Mouse (Mus musculus) midbrain, embryonic 15.5 days (tissue): ENCODE measurements around the gene Ksr2. TPM values are rescaled to one million over a fixed set of nuclear protein-coding genes. Genes with fewer than 3 reads are reported as not detected.

Experiments used
- ATAC-seq: fragments of 200-750 bp; cut with Nextera tagmentation; replicated peaks from 2 replicates; pipeline ENCODE4 v1.8.0; 2017; ENCODE audit warnings: moderate TSS enrichment
- H3K27ac ChIP-seq: fragments of 300-500 bp; sonication (generic); 2 replicates; pipeline ENCODE4 v1.5.1; 2015; ENCODE audit warnings: mild to moderate bottlenecking, inconsistent platforms
- H3K27me3 ChIP-seq: fragments of 300-500 bp; sonication (generic); replicated peaks from 2 replicates; pipeline ENCODE4 v1.6.1; 2015; ENCODE audit warnings: inconsistent platforms
- H3K36me3 ChIP-seq: fragments of 300-500 bp; sonication (generic); replicated peaks from 2 replicates; pipeline ENCODE4 v1.6.1; 2015; ENCODE audit warnings: inconsistent platforms
- H3K4me1 ChIP-seq: fragments of 300-500 bp; sonication (generic); 2 replicates; pipeline ENCODE4 v1.6.1; 2015; ENCODE audit warnings: inconsistent platforms
- H3K4me2 ChIP-seq: fragments of 300-500 bp; sonication (generic); 2 replicates; pipeline ENCODE4 v1.6.1; 2015; ENCODE audit warnings: inconsistent platforms, mild to moderate bottlenecking, moderate library complexity
- H3K4me3 ChIP-seq: fragments of 300-500 bp; sonication (generic); 2 replicates; pipeline ENCODE4 v1.5.1; 2015; ENCODE audit warnings: mild to moderate bottlenecking, inconsistent platforms
- H3K9ac ChIP-seq: fragments of 300-500 bp; sonication (generic); 2 replicates; pipeline ENCODE4 v1.6.1; 2015; ENCODE audit warnings: mild to moderate bottlenecking, inconsistent platforms
- H3K9me3 ChIP-seq: fragments of 300-500 bp; sonication (generic); 2 replicates; pipeline ENCODE4 v1.6.1; 2016; ENCODE audit warnings: inconsistent platforms
- WGBS: fragments of 180-500 bp; shearing (Covaris S2); methylation state at CpG from one replicate; pipeline ENCODE4 v1.1.7; 2015; ENCODE audit warnings: mixed read lengths; 5-methylcytosine and 5-hydroxymethylcytosine counted together
- polyA plus RNA-seq: library from polyadenylated mRNA; unstranded; fragments of >200 nt; fragmentation: Nextera tagmentation; extraction: Ambion mirVana; gene quantifications from 2 replicates; pipeline ENCODE4 v1.2.1, GENCODE M21; 2015

The Ksr2 gene
- polyA plus RNA-seq, 1 experiment from 2014 or later: 10.2 TPM

GRCm38 (mm10) chr5:117554505-117554904 is 140.7 kb downstream of the Ksr2 start:
- Histone ChIP-seq H3K27me3 (no peaks in the 10 kb centered on the region), H3K4me1 (peaks cover 5% of the 10 kb centered on the region; the same call in 1 of the 2 replicates), H3K4me2 (no peak overlapping the region), H3K9me3 (no peaks in the 10 kb centered on the region), H3K9ac (no peak overlapping the region), H3K27ac (no peak overlapping the region), H3K36me3 (no peaks in the 10 kb centered on the region), H3K4me3 (no peak overlapping the region)
- WGBS: 87% methylated on average over 4 of the region's 4 CpGs
- no peak for ATAC-seq

- H3K27me3 ChIP-seq: no peaks in the 10 kb centered on the region
- no peaks in the 10 kb centered on the region for H3K9me3 ChIP-seq
- no peaks in the 10 kb centered on the region for H3K36me3 ChIP-seq
- H3K4me3 ChIP-seq: no peak overlapping the region
- WGBS: 75% methylated on average over 9 of the region's 9 CpGs
- 0 out of 2 replicates have a peak, but pooled peaks cover under 1% of the 10 kb centered on the region for H3K4me1 ChIP-seq
- H3K4me2 ChIP-seq: no peak overlapping the region
- no peak overlapping the region for H3K9ac ChIP-seq
- no peak for ATAC-seq
- H3K27ac ChIP-seq: no peak overlapping the region
Measured at GRCm38 (mm10) chr5:117556570-117556969, 142.8 kb downstream of the Ksr2 start.

- H3K4me1 ChIP-seq: peaks cover 1% of the 10 kb centered on the region; the same call in 1 of the 2 replicates
- no peak overlapping the region for H3K4me3 ChIP-seq
- 89% methylated on average over 2 of the region's 2 CpGs for WGBS
Measured at GRCm38 (mm10) chr5:117561080-117561479, 147.3 kb downstream of the Ksr2 start.

GRCm38 (mm10) chr5:117566051-117566665 is 152.4 kb downstream of the Ksr2 start:
- peaks cover 8% of the 10 kb centered on the region for H3K4me1 ChIP-seq
- 0 out of 2 replicates have a peak, but pooled peaks cover 4% of the 10 kb centered on the region for H3K36me3 ChIP-seq
- no peaks in the 10 kb centered on the region for H3K27me3 ChIP-seq
- H3K9ac ChIP-seq: no peak overlapping the region
- no peak overlapping the region for H3K4me2 ChIP-seq
- H3K9me3 ChIP-seq: no peaks in the 10 kb centered on the region
- ATAC-seq: no peak; the same call in 1 of the 2 replicates
- H3K27ac ChIP-seq: peak overlapping the region; percentile 64
- WGBS: 42% methylated on average over 12 of the region's 12 CpGs
- H3K4me3 ChIP-seq: no peak overlapping the region

More at GRCm38 (mm10) chr5:117561080-117561479, 147.3 kb downstream of the Ksr2 start:
- Histone ChIP-seq H3K9ac (no peak overlapping the region), H3K27ac (no peak overlapping the region), H3K9me3 (no peaks in the 10 kb centered on the region), H3K4me2 (no peak overlapping the region), H3K27me3 (no peaks in the 10 kb centered on the region), H3K36me3 (no peaks in the 10 kb centered on the region)
- ATAC-seq: no peak

- no peaks in the 10 kb centered on the region for H3K27me3 ChIP-seq
- WGBS: 84% methylated on average over 6 of the region's 6 CpGs
- H3K36me3 ChIP-seq: 0 out of 2 replicates have a peak, but pooled peaks cover 4% of the 10 kb centered on the region
- H3K27ac ChIP-seq: no peak overlapping the region
- ATAC-seq: no peak
- H3K9me3 ChIP-seq: no peaks in the 10 kb centered on the region
- peaks cover 8% of the 10 kb centered on the region for H3K4me1 ChIP-seq
- H3K9ac ChIP-seq: no peak overlapping the region
- no peak overlapping the region for H3K4me2 ChIP-seq
- no peak overlapping the region for H3K4me3 ChIP-seq
Measured at GRCm38 (mm10) chr5:117569190-117569795, 155.5 kb downstream of the Ksr2 start.

GRCm38 (mm10) chr5:117572428-117572827 is 158.6 kb downstream of the Ksr2 start:
- Histone ChIP-seq H3K4me2 (no peak overlapping the region), H3K27me3 (no peaks in the 10 kb centered on the region), H3K4me1 (no peaks in the 10 kb centered on the region), H3K36me3 (0 out of 2 replicates have a peak, but pooled peaks cover 4% of the 10 kb centered on the region), H3K4me3 (no peak overlapping the region), H3K27ac (0 out of 2 replicates have a peak overlapping the region, but pooled peaks have one; percentile 9), H3K9ac (no peak overlapping the region), H3K9me3 (no peaks in the 10 kb centered on the region)
- 48% methylated on average over 14 of the region's 14 CpGs for WGBS
- ATAC-seq: 0 out of 2 replicates have a peak, but pooled peaks have one; percentile 37

GRCm38 (mm10) chr5:117574894-117575293 is 161.1 kb downstream of the Ksr2 start:
- H3K4me2 ChIP-seq: no peak overlapping the region
- WGBS: 87% methylated on average over 7 of the region's 7 CpGs
- no peaks in the 10 kb centered on the region for H3K9me3 ChIP-seq
- H3K9ac ChIP-seq: no peak overlapping the region
- no peaks in the 10 kb centered on the region for H3K27me3 ChIP-seq
- 0 out of 2 replicates have a peak, but pooled peaks cover 4% of the 10 kb centered on the region for H3K36me3 ChIP-seq
- H3K4me1 ChIP-seq: no peaks in the 10 kb centered on the region
- no peak overlapping the region for H3K4me3 ChIP-seq
- no peak overlapping the region for H3K27ac ChIP-seq
- no peak for ATAC-seq

- no peaks in the 10 kb centered on the region for H3K9me3 ChIP-seq
- no peak overlapping the region for H3K4me3 ChIP-seq
- no peaks in the 10 kb centered on the region for H3K27me3 ChIP-seq
- 86% methylated on average over 5 of the region's 5 CpGs for WGBS
- H3K9ac ChIP-seq: no peak overlapping the region
- no peak overlapping the region for H3K27ac ChIP-seq
- no peak overlapping the region for H3K4me2 ChIP-seq
- no peak for ATAC-seq
- no peaks in the 10 kb centered on the region for H3K36me3 ChIP-seq
- H3K4me1 ChIP-seq: no peaks in the 10 kb centered on the region
Measured at GRCm38 (mm10) chr5:117577598-117577997, 163.8 kb downstream of the Ksr2 start.

GRCm38 (mm10) chr5:117581711-117582110 is 167.9 kb downstream of the Ksr2 start:
- H3K27ac ChIP-seq: no peak overlapping the region
- H3K4me1 ChIP-seq: no peaks in the 10 kb centered on the region
- WGBS: 88% methylated on average over 3 of the region's 3 CpGs
- H3K9ac ChIP-seq: no peak overlapping the region
- no peaks in the 10 kb centered on the region for H3K36me3 ChIP-seq
- H3K9me3 ChIP-seq: no peaks in the 10 kb centered on the region
- ATAC-seq: no peak
- H3K27me3 ChIP-seq: no peaks in the 10 kb centered on the region
- no peak overlapping the region for H3K4me3 ChIP-seq
- H3K4me2 ChIP-seq: no peak overlapping the region

- H3K9ac ChIP-seq: no peak overlapping the region
Measured at GRCm38 (mm10) chr5:117584428-117584827, 170.6 kb downstream of the Ksr2 start.

GRCm38 (mm10) chr5:117589266-117589665 is 175.5 kb downstream of the Ksr2 start:
- 69% methylated on average over 6 of the region's 6 CpGs for WGBS
- Histone ChIP-seq H3K4me1 (peaks cover 2% of the 10 kb centered on the region; the same call in 1 of the 2 replicates), H3K9ac (no peak overlapping the region), H3K4me2 (no peak overlapping the region), H3K36me3 (no peaks in the 10 kb centered on the region), H3K9me3 (no peaks in the 10 kb centered on the region), H3K4me3 (no peak overlapping the region), H3K27ac (no peak overlapping the region), H3K27me3 (no peaks in the 10 kb centered on the region)
- no peak for ATAC-seq

More at GRCm38 (mm10) chr5:117584428-117584827, 170.6 kb downstream of the Ksr2 start:
- Histone ChIP-seq H3K4me1 (no peaks in the 10 kb centered on the region), H3K36me3 (no peaks in the 10 kb centered on the region), H3K4me2 (no peak overlapping the region), H3K4me3 (no peak overlapping the region), H3K27ac (no peak overlapping the region), H3K27me3 (no peaks in the 10 kb centered on the region), H3K9me3 (no peaks in the 10 kb centered on the region)
- 57% methylated on average over 1 of the region's 1 CpGs for WGBS
- no peak for ATAC-seq

- H3K27ac ChIP-seq: peak overlapping the region; percentile 45; the same call in 1 of the 2 replicates
- WGBS: 55% methylated on average over 19 of the region's 19 CpGs
- H3K4me1 ChIP-seq: peaks cover 2% of the 10 kb centered on the region; the same call in 1 of the 2 replicates
- H3K27me3 ChIP-seq: no peaks in the 10 kb centered on the region
- H3K4me2 ChIP-seq: no peak overlapping the region
- H3K9ac ChIP-seq: no peak overlapping the region
- no peaks in the 10 kb centered on the region for H3K9me3 ChIP-seq
- no peak overlapping the region for H3K4me3 ChIP-seq
- no peaks in the 10 kb centered on the region for H3K36me3 ChIP-seq
- 0 out of 2 replicates have a peak, but pooled peaks have one; percentile 45 for ATAC-seq
Measured at GRCm38 (mm10) chr5:117593273-117593672, 179.5 kb downstream of the Ksr2 start.
